Mouse (Mus musculus) cerebellum, adult 2 months (tissue): ENCODE data around the gene Khdc4. TPM values are rescaled to one million over a fixed set of nuclear protein-coding genes. Genes with fewer than 3 reads are reported as not detected.

Experiments
- DNase-seq, 2 experiments: peaks; one replicate each; pipeline ENCODE4 v3.0.0; 2021
- H3K27ac ChIP-seq: fragments of 200-500 bp; 2 replicates; pipeline ENCODE4 v1.5.1; 2012; ENCODE audit warnings: low read length, control low read depth, inconsistent platforms; ENCODE audit not compliant: insufficient read depth
- H3K27me3 ChIP-seq: fragments of 200-500 bp; 2 replicates; pipeline ENCODE4 v1.6.1; 2012; ENCODE audit warnings: inconsistent platforms, mild to moderate bottlenecking, low read length, moderate library complexity; ENCODE audit not compliant: control insufficient read depth, insufficient read depth
- H3K4me1 ChIP-seq: fragments of 200-500 bp; 2 replicates; pipeline ENCODE4 v1.6.1; 2011; ENCODE audit warnings: low read length; ENCODE audit not compliant: control insufficient read depth, insufficient read depth
- H3K4me3 ChIP-seq: fragments of 200-500 bp; replicated peaks from 2 replicates; pipeline ENCODE3; 2011; ENCODE audit warnings: mild to moderate bottlenecking, low read depth, low read length, control low read depth; ENCODE audit not compliant: insufficient read depth
- CTCF ChIP-seq: fragments of 200-500 bp; IDR thresholded peaks from 2 replicates; pipeline ENCODE4 v1.5.1; 2011; ENCODE audit warnings: low read depth, mild to moderate bottlenecking, control low read depth, low read length, moderate library complexity, borderline replicate concordance; ENCODE audit not compliant: insufficient read depth
- POLR2A ChIP-seq: fragments of 200-500 bp; IDR thresholded peaks from 2 replicates; pipeline ENCODE4 v1.6.1; 2011; ENCODE audit warnings: low read length, control low read depth, borderline replicate concordance; ENCODE audit not compliant: insufficient read depth
- WGBS: fragments of 180-500 bp; shearing (Covaris S2); methylation state at CpG from one replicate; pipeline ENCODE4 v1.1.7; 2018; 5-methylcytosine and 5-hydroxymethylcytosine counted together
- polyA plus RNA-seq: library from polyadenylated mRNA; depleted of rRNA; stranded (reverse); fragments of >200 nt; gene quantifications from 2 replicates; pipeline ENCODE4 v1.2.3, GENCODE M21; 2012

Gene Khdc4
- polyA plus RNA-seq, 1 experiment: 92.7 TPM

- Histone ChIP-seq H3K4me3 (no peak overlapping the region), H3K4me1 (no peaks in the 10 kb centered on the region), H3K27ac (no peak overlapping the region), H3K27me3 (no peaks in the 10 kb centered on the region)
- TF ChIP-seq CTCF (no peak), POLR2A (no peak)
- 64% methylated on average over 3 of the region's 3 CpGs for WGBS
- DNase-seq: no peak
Observed at GRCm38 (mm10) chr3:88647076-88647475, 38.5 kb upstream of the Khdc4 start.

DNA sequence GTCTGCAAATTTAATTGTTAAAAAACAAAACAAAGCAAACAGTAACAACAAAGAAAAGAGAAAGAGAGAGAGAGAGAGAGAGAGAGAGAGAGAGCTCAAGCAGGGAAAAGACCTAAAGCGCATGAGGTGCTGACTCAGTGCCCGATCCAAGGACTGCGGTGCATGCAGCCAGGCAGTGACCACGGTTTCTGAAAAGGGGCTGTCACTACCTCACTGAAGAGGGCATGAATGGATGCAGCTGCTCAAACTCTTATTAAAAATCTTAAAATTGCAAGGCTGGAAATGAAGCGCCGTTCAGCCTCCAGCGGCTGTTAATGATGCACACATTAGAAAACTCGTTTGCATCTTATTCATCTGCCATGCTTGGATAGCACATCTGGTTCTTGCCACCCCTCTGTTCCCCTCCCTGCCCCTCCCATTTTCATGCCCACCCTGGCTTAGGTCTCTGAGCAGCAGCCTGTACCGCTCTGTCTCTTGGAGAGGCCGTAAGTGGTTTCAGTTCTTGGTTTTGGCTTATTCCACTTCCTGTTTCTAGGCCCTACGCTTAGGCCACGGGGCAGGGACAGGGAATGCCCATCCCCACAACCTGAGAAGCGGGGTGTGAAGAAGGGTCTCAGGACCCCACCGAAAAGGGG is 37.7 kb upstream of the Khdc4 start:
- no peak for TF ChIP-seq POLR2A
- TF ChIP-seq CTCF: no peak
- Histone ChIP-seq H3K27me3 (no peaks in the 10 kb centered on the region), H3K4me1 (no peaks in the 10 kb centered on the region), H3K27ac (no peak overlapping the region), H3K4me3 (no peak overlapping the region)
- WGBS: 86% methylated on average over 14 of the region's 14 CpGs
- no peak for DNase-seq

GRCm38 (mm10) chr3:88648452-88649168 is 37.0 kb upstream of the Khdc4 start:
- DNase-seq: no peak
- TF ChIP-seq POLR2A (no peak), CTCF (no peak)
- H3K4me3 ChIP-seq: no peak overlapping the region

GRCm38 (mm10) chr3:88649186-88649585 is 36.4 kb upstream of the Khdc4 start:
- DNase-seq: no peak
- 84% methylated on average over 10 of the region's 10 CpGs for WGBS
- H3K4me1 ChIP-seq: no peaks in the 10 kb centered on the region
- no peak overlapping the region for H3K4me3 ChIP-seq
- TF ChIP-seq POLR2A (no peak), CTCF (no peak)
- no peak overlapping the region for H3K27ac ChIP-seq
- H3K27me3 ChIP-seq: no peaks in the 10 kb centered on the region

More at GRCm38 (mm10) chr3:88648452-88649168, 37.0 kb upstream of the Khdc4 start:
- 78% methylated on average over 12 of the region's 12 CpGs for WGBS
- no peak overlapping the region for H3K27ac ChIP-seq
- H3K27me3 ChIP-seq: no peaks in the 10 kb centered on the region
- H3K4me1 ChIP-seq: no peaks in the 10 kb centered on the region

- Histone ChIP-seq H3K4me3 (no peak overlapping the region), H3K4me1 (no peaks in the 10 kb centered on the region), H3K27me3 (no peaks in the 10 kb centered on the region), H3K27ac (no peak overlapping the region)
- 96% methylated on average over 13 of the region's 13 CpGs for WGBS
- DNase-seq: no peak
- no peak for TF ChIP-seq CTCF
- no peak for TF ChIP-seq POLR2A
Observed at GRCm38 (mm10) chr3:88649967-88650366, 35.6 kb upstream of the Khdc4 start.

- WGBS: 77% methylated on average over 13 of the region's 13 CpGs
- no peak for TF ChIP-seq CTCF
- no peak for TF ChIP-seq POLR2A
- Histone ChIP-seq H3K4me3 (no peak overlapping the region), H3K27ac (no peak overlapping the region), H3K4me1 (no peaks in the 10 kb centered on the region), H3K27me3 (no peaks in the 10 kb centered on the region)
- DNase-seq: no peak
Observed at GRCm38 (mm10) chr3:88650713-88651504, 34.7 kb upstream of the Khdc4 start.

DNA sequence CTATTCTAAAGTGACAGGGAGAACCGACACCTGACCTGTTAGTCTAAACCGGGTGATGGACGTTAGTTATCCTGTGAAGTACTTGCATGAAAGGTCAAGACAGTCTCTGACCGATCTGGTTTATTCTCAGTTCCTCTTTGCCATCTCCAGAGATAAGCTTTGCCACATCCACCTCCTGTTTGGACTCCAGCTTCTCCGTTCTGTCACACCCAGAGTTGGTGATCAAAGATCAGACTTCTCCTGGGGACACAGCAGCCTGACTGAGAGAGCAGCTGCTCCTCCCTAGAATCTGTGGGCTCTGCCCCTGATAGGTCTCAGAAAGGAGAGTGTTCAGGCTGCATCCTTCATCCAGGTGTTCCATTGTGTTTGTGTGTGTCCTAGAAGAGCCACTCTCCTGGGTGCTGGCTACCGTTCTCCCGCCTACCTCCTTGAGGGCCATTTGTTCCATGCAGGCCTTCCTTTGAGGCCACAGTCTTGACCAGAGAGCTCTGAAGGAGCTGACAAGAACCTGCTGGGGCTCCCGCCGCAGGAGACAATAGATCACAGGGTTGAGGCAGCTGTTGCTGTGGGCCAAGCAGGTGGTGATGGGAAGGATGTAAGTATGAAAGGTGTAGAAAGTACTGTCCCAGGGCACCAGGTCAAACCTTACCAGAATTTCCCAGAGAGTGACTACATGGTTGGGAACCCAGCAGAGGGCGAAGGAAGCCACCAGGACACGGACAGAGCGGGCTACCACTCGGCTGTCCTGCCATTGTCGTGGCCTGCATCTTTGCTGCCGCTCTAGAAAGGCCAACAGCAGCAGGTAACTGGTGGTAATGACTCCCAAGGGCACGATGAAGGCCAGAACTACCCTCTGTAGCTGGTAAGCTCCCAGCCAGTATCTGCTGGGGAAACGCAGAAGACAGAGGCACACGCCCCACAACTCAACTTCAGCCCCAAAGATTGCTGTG is 33.7 kb upstream of the Khdc4 start:
- H3K4me3 ChIP-seq: no peak overlapping the region
- WGBS: 79% methylated on average over 18 of the region's 18 CpGs

More for the DNA sequence above, 33.7 kb upstream of the Khdc4 start:
- DNase-seq: no peak
- Histone ChIP-seq H3K27me3 (no peaks in the 10 kb centered on the region), H3K27ac (no peak overlapping the region), H3K4me1 (no peaks in the 10 kb centered on the region)
- TF ChIP-seq POLR2A: no peak
- TF ChIP-seq CTCF: no peak
